Mouse (Mus musculus) embryonic facial prominence, embryonic 12.5 days (tissue): Measurements from ENCODE around the gene Sdk2. TPM values are rescaled to one million over a fixed set of nuclear protein-coding genes. Genes with fewer than 3 reads are reported as not detected.

ENCODE experiments used
- ATAC-seq: fragments of 200-750 bp; cut with Nextera tagmentation; 2 replicates; pipeline ENCODE4 v1.8.0; 2017; ENCODE audit not compliant: insufficient number of reproducible peaks, insufficient read depth, low FRiP score, low TSS enrichment
- H3K27ac ChIP-seq: fragments of 300-500 bp; sonication (generic); 2 replicates; pipeline ENCODE4 v1.5.1; 2016; ENCODE audit warnings: mild to moderate bottlenecking
- H3K27me3 ChIP-seq: fragments of 300-500 bp; sonication (generic); 2 replicates; pipeline ENCODE4 v1.6.1; 2016; ENCODE audit warnings: mild to moderate bottlenecking, moderate library complexity
- H3K36me3 ChIP-seq: fragments of 300-500 bp; sonication (generic); 2 replicates; pipeline ENCODE4 v1.6.1; 2016; ENCODE audit warnings: mild to moderate bottlenecking
- H3K4me1 ChIP-seq: fragments of 300-500 bp; sonication (generic); 2 replicates; pipeline ENCODE4 v1.6.1; 2016
- H3K4me2 ChIP-seq: fragments of 300-500 bp; sonication (generic); replicated peaks from 2 replicates; pipeline ENCODE4 v1.6.1; 2016; ENCODE audit warnings: mild to moderate bottlenecking, moderate library complexity
- H3K4me3 ChIP-seq: fragments of 300-500 bp; sonication (generic); 2 replicates; pipeline ENCODE4 v1.5.1; 2016; ENCODE audit warnings: mild to moderate bottlenecking
- H3K9ac ChIP-seq: fragments of 300-500 bp; sonication (generic); 2 replicates; pipeline ENCODE4 v1.6.1; 2016; ENCODE audit warnings: mild to moderate bottlenecking, moderate library complexity
- H3K9me3 ChIP-seq: fragments of 300-500 bp; sonication (generic); 2 replicates; pipeline ENCODE4 v1.6.1; 2016; ENCODE audit warnings: mild to moderate bottlenecking, moderate library complexity
- WGBS: fragments of 180-500 bp; shearing (Covaris S2); methylation state at CpG from one replicate; pipeline ENCODE4 v1.1.7; 2016; 5-methylcytosine and 5-hydroxymethylcytosine counted together
- polyA plus RNA-seq: library from polyadenylated mRNA; unstranded; fragments of >200 nt; fragmentation: Nextera tagmentation; extraction: Ambion mirVana; gene quantifications from 2 replicates; pipeline ENCODE4 v1.2.1, GENCODE M21; 2016

Gene Sdk2
- polyA plus RNA-seq, 1 experiment from 2014 or later = 3.8 TPM

- 0 out of 2 replicates have a peak, but pooled peaks cover 2% of the 10 kb centered on the region for H3K27me3 ChIP-seq
- no peaks in the 10 kb centered on the region for H3K36me3 ChIP-seq
- no peak for ATAC-seq
- H3K4me2 ChIP-seq = peak overlapping the region; percentile 39
- peaks cover 23% of the 10 kb centered on the region for H3K4me1 ChIP-seq
- H3K4me3 ChIP-seq = peak overlapping the region; percentile 22
- no peak overlapping the region for H3K27ac ChIP-seq
- no peak overlapping the region for H3K9ac ChIP-seq
- WGBS = 39% methylated on average over 4 of the region's 4 CpGs
- H3K9me3 ChIP-seq = no peaks in the 10 kb centered on the region
Measured at GRCm38 (mm10) chr11:113990065-113990464, 76.8 kb downstream of the Sdk2 start.

DNA sequence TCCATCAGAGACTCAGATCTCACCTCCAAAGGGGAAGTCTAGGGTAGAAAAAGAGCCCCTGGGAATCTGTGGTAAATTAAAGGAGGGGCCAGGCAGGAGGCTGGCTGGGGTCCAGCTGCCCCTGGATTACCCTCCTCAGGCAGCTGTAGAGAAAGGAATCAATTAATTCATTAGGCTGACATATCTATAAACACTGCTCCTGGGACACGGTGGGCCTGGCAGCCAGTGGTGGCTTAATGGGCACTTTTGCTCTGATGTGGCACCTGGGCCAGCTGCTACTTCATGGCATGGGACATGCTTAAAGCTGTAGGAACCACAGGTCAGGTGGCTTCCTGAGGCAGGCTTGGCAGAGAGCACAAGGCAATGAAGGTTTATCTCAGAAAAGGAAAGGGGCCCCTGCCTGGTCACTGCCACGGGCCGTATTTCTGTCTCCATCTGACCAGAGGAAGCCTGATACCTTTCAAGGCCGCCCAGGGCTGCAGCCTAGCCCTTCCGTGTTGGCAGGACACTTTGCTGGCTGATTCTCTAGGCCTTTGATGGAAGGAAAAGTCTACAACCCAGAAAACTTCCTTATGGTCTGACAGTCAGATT is 80.9 kb downstream of the Sdk2 start:
- no peak for ATAC-seq
- H3K27ac ChIP-seq = no peak overlapping the region
- no peak overlapping the region for H3K4me2 ChIP-seq
- peaks cover 27% of the 10 kb centered on the region for H3K4me1 ChIP-seq
- H3K4me3 ChIP-seq = no peak overlapping the region
- H3K27me3 ChIP-seq = no peaks in the 10 kb centered on the region
- 43% methylated on average over 5 of the region's 5 CpGs for WGBS
- H3K36me3 ChIP-seq = no peaks in the 10 kb centered on the region
- H3K9me3 ChIP-seq = no peaks in the 10 kb centered on the region
- H3K9ac ChIP-seq = no peak overlapping the region

DNA sequence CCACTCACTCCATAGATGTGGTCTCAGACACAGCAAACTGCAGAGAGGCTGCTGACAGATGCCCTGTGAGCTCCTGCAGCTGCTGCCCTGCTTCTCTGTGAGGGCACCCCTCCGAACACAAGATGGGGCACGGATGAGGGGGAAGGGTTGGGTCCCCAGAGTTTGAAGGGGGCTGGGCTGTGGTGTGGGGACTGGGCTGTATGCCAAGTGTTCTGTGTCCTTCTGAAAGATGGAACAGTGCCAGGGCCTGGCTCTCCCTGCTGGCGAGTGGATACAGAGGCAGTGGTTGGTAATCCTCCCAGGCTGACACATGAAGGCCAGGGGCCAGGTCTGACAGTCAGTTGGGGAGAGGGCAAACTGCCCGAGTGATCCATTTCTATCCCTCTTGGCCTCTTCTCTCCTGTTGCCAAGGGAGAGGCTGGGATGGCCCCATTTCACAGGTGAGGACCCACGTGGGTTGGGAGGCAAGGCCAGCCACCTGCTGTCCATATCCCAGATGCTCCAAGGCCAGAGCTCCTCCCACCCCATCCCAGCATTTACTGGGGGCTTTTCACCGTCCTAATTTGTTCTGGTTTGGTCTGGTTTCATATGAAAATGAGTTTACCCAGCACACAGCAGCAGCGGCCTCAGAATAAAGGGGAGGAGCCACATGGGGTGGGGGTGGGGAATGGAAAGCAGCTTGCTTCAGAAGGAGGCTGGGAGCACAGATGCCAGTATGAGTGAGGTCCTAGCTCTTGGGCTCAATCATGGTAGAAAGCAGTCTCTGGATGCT is 84.9 kb downstream of the Sdk2 start:
- WGBS = 36% methylated on average over 7 of the region's 7 CpGs
- Histone ChIP-seq H3K36me3 (no peaks in the 10 kb centered on the region), H3K4me2 (no peak overlapping the region), H3K27me3 (no peaks in the 10 kb centered on the region), H3K27ac (no peak overlapping the region), H3K4me1 (peaks cover 20% of the 10 kb centered on the region), H3K9ac (no peak overlapping the region), H3K9me3 (no peaks in the 10 kb centered on the region), H3K4me3 (no peak overlapping the region)
- ATAC-seq = peak; percentile 43; the same call in 1 of the 2 replicates

DNA sequence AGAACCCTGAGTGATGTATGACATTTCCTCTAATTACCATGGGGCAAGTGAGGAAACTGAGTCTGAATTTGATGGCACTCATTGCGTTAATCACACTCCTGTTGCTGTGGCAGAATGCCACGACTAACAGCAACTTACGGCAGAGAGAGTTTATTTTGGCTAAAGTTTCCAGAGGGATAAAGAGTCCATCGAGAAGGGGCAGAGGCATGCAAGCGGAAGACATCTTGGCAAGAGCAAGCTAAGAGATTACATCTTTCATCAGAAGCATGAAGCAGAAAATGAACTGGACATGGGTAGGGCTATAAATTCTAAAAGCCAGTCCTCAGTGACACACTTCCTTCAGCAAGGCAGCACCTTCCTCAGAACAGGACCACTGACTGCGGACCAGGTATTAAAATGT is 85.8 kb downstream of the Sdk2 start:
- Histone ChIP-seq H3K9me3 (no peaks in the 10 kb centered on the region), H3K4me2 (no peak overlapping the region), H3K4me1 (peaks cover 19% of the 10 kb centered on the region), H3K27ac (no peak overlapping the region), H3K27me3 (no peaks in the 10 kb centered on the region), H3K4me3 (no peak overlapping the region), H3K36me3 (no peaks in the 10 kb centered on the region), H3K9ac (no peak overlapping the region)
- WGBS = 77% methylated on average over 6 of the region's 6 CpGs
- ATAC-seq = no peak

DNA sequence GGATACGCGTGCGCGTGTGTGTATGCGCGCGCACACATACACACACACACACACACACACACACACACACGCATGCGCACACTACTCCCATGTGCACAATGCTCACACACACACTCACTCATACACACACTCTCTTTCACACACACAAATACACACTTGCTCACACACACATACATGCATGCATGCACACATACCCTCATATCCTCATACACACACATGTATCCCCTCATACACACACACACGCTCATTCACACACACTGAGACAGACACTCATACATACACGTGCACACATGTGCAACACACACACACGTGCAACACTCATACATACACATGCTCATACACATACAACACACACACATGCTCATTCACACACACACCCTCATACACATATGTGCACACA is 88.5 kb downstream of the Sdk2 start:
- H3K36me3 ChIP-seq = no peaks in the 10 kb centered on the region
- no peak overlapping the region for H3K27ac ChIP-seq
- H3K4me2 ChIP-seq = no peak overlapping the region
- no peak overlapping the region for H3K9ac ChIP-seq
- 94% methylated on average over 12 of the region's 12 CpGs for WGBS
- no peak for ATAC-seq
- no peaks in the 10 kb centered on the region for H3K27me3 ChIP-seq
- H3K9me3 ChIP-seq = no peaks in the 10 kb centered on the region
- peaks cover 10% of the 10 kb centered on the region for H3K4me1 ChIP-seq
- H3K4me3 ChIP-seq = no peak overlapping the region

GRCm38 (mm10) chr11:113975667-113975970 is 91.2 kb downstream of the Sdk2 start:
- Histone ChIP-seq H3K4me2 (no peak overlapping the region), H3K4me3 (no peak overlapping the region), H3K9me3 (no peaks in the 10 kb centered on the region; the same call in 1 of the 2 replicates), H3K9ac (no peak overlapping the region), H3K27ac (no peak overlapping the region), H3K4me1 (no peaks in the 10 kb centered on the region), H3K36me3 (no peaks in the 10 kb centered on the region), H3K27me3 (no peaks in the 10 kb centered on the region)
- WGBS = 62% methylated on average over 3 of the region's 3 CpGs
- ATAC-seq = no peak

DNA sequence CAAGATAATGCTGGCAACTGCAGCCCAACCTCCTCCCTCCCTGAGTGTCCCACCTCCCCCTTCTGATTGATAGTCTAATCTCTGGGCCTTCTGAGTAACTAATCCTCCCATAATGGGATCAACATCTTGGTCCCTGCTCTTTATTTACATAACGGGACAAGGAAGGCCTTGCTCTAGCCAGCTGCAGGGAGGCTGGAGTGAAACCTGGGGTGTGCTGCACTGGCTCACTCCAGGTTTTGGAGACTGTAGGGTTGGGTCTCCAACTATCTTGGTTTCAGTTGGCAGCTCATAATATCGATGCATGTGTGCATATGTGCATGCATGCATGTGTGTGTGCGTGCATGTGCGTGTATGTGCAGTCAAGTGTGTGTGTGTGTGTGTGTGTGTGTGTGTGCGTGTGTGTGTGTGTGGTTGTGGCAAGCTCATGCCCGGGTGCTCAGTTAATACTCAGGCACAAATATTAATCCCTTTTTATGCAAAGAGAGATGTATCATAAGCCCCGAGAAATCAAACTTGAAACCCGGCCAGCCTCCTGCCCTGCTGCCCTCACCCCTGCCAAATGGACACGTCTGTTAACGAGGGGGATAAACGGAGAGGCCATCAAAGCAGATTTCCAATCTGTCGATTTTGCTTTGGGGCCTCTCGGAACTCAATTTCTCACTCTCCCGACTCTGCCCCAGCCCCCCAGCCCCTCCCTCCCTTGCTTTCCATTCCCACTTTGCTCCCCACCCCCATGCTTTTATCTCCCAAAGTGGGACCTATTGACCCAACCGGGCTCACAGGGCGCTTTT is 91.8 kb downstream of the Sdk2 start:
- H3K4me3 ChIP-seq = no peak overlapping the region
- no peak overlapping the region for H3K9ac ChIP-seq
- no peak for ATAC-seq
- no peak overlapping the region for H3K27ac ChIP-seq
- H3K27me3 ChIP-seq = no peaks in the 10 kb centered on the region
- WGBS = 41% methylated on average over 16 of the region's 16 CpGs
- no peaks in the 10 kb centered on the region for H3K4me1 ChIP-seq
- no peaks in the 10 kb centered on the region for H3K36me3 ChIP-seq
- no peak overlapping the region for H3K4me2 ChIP-seq
- no peaks in the 10 kb centered on the region; the same call in none of the 2 replicates for H3K9me3 ChIP-seq

GRCm38 (mm10) chr11:113972517-113972872 is 94.4 kb downstream of the Sdk2 start:
- H3K27me3 ChIP-seq = no peaks in the 10 kb centered on the region
- no peak overlapping the region for H3K9ac ChIP-seq
- no peak overlapping the region for H3K27ac ChIP-seq
- H3K4me3 ChIP-seq = no peak overlapping the region
- H3K9me3 ChIP-seq = peaks cover 24% of the 10 kb centered on the region
- no peak overlapping the region for H3K4me2 ChIP-seq
- no peaks in the 10 kb centered on the region for H3K36me3 ChIP-seq
- H3K4me1 ChIP-seq = no peaks in the 10 kb centered on the region
- ATAC-seq = 0 out of 2 replicates have a peak, but pooled peaks have one; percentile 10
- 81% methylated on average over 3 of the region's 3 CpGs for WGBS

DNA sequence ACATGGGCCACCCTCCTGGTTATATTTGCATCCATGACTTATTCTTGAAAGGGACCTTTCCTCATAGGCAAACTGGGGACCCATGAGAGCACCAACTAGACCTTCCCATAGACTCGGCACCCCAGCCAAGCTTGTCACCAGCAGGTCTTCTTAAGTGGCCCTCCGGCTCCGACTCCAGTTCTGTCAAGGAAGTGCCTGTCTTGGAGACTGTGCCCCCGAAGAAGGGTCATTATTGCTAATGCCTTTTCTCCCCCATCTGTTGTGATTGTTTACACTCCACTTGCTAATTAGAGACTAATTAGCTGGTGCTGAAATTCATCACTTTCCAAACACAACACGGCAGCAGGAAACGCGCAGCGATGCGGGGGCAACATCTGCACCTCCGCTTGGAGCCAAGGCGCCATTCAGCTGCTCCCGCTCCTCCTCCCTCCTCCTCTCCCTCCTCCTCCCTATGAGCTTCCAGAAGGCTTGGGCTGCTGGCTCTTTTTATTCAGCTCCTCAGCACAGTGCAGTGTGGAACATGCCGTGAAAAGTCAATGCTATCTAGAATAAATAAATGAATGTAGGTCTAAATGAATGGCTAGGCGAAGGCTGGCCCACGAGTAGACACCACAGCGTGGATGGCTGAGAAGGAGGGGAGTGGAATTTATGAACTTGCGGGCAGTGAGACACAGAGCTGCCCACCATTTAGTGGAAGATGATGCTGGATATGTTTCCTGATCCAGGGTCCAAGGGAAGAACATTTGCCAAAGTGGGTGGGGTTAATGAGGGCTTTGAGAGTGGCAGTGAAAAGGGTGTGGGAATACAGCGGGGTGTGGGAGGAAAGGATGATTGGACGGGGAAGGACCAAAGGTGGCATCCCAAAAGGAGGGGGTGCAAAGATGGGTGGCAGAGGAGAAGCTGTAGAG is 95.0 kb downstream of the Sdk2 start:
- H3K27me3 ChIP-seq = no peaks in the 10 kb centered on the region
- peaks cover 31% of the 10 kb centered on the region for H3K9me3 ChIP-seq
- no peak overlapping the region for H3K4me2 ChIP-seq
- no peaks in the 10 kb centered on the region for H3K4me1 ChIP-seq
- 81% methylated on average over 19 of the region's 19 CpGs for WGBS
- no peak overlapping the region for H3K9ac ChIP-seq
- H3K4me3 ChIP-seq = no peak overlapping the region
- no peak for ATAC-seq
- H3K27ac ChIP-seq = no peak overlapping the region
- no peaks in the 10 kb centered on the region for H3K36me3 ChIP-seq

- Histone ChIP-seq H3K4me1 (no peaks in the 10 kb centered on the region), H3K36me3 (no peaks in the 10 kb centered on the region), H3K9me3 (peaks cover 49% of the 10 kb centered on the region), H3K4me2 (no peak overlapping the region), H3K27me3 (no peaks in the 10 kb centered on the region), H3K9ac (no peak overlapping the region), H3K4me3 (no peak overlapping the region), H3K27ac (no peak overlapping the region)
- WGBS = 81% methylated on average over 2 of the region's 2 CpGs
- no peak for ATAC-seq
Measured at GRCm38 (mm10) chr11:113970026-113970425, 96.8 kb downstream of the Sdk2 start.

GRCm38 (mm10) chr11:113965214-113965613 is 101.6 kb downstream of the Sdk2 start:
- Histone ChIP-seq H3K27ac (no peak overlapping the region), H3K27me3 (no peaks in the 10 kb centered on the region), H3K4me2 (no peak overlapping the region), H3K36me3 (no peaks in the 10 kb centered on the region), H3K9me3 (peaks cover 52% of the 10 kb centered on the region), H3K4me1 (no peaks in the 10 kb centered on the region), H3K9ac (no peak overlapping the region), H3K4me3 (no peak overlapping the region)
- ATAC-seq = no peak
- WGBS = 86% methylated on average over 1 of the region's 1 CpGs
